Mouse (Mus musculus): ENCODE results near the gene Snapin. TPM values are rescaled to one million over a fixed set of nuclear protein-coding genes. Genes with fewer than 3 reads are reported as not detected.

The Snapin gene
- polyA plus RNA-seq, 1 experiment from 2014 or later: 57.2 TPM

- no peak for DNase-seq (ENCODE audit: low spot score)
- H3K4me1 ChIP-seq: no peaks in the 10 kb centered on the region
- no peaks in the 10 kb centered on the region for H3K9me3 ChIP-seq
- H3K36me3 ChIP-seq (replicated peaks): peaks cover 62% of the 10 kb centered on the region
- H3K4me3 ChIP-seq: no peak overlapping the region
- no peak overlapping the region for H3K27ac ChIP-seq (replicated peaks)
- WGBS: 93% methylated on average over 7 of the region's 7 CpGs
- no peaks in the 10 kb centered on the region for H3K27me3 ChIP-seq (replicated peaks; ENCODE audit: low read depth, poor library complexity, severe bottlenecking)
These were observed 5.2 kb upstream of the Snapin start for GRCm38 (mm10) chr3:90495850-90496525.

- Histone ChIP-seq H3K4me3 (no peak overlapping the region), H3K27ac (replicated peaks) (no peak overlapping the region), H3K27me3 (replicated peaks; ENCODE audit: low read depth, poor library complexity, severe bottlenecking) (no peaks in the 10 kb centered on the region), H3K36me3 (replicated peaks) (peaks cover 50% of the 10 kb centered on the region), H3K4me1 (peaks cover 7% of the 10 kb centered on the region), H3K9me3 (no peaks in the 10 kb centered on the region)
- no peak for DNase-seq (ENCODE audit: low spot score)
- 67% methylated on average over 4 of the region's 4 CpGs for WGBS
These were observed 3.2 kb upstream of the Snapin start for GRCm38 (mm10) chr3:90493831-90494540.

GRCm38 (mm10) chr3:90491350-90491749 lies 517 bp upstream of the Snapin start:
- no peaks in the 10 kb centered on the region for H3K9me3 ChIP-seq
- no peak for DNase-seq (ENCODE audit: low spot score)
- H3K27ac ChIP-seq (replicated peaks): no peak overlapping the region
- peaks cover 50% of the 10 kb centered on the region for H3K36me3 ChIP-seq (replicated peaks)
- no peaks in the 10 kb centered on the region for H3K27me3 ChIP-seq (replicated peaks; ENCODE audit: low read depth, poor library complexity, severe bottlenecking)
- peaks cover 7% of the 10 kb centered on the region for H3K4me1 ChIP-seq
- 35% methylated on average over 2 of the region's 2 CpGs for WGBS
- 0 out of 2 replicates have a peak overlapping the region, but pooled peaks have one; percentile 67 for H3K4me3 ChIP-seq

- H3K4me3 ChIP-seq: no peak overlapping the region
- H3K36me3 ChIP-seq (replicated peaks): peaks cover 61% of the 10 kb centered on the region
- 89% methylated on average over 6 of the region's 6 CpGs for WGBS
- no peaks in the 10 kb centered on the region for H3K27me3 ChIP-seq (replicated peaks; ENCODE audit: low read depth, poor library complexity, severe bottlenecking)
- peaks cover 7% of the 10 kb centered on the region for H3K4me1 ChIP-seq
- no peak overlapping the region for H3K27ac ChIP-seq (replicated peaks)
- no peaks in the 10 kb centered on the region for H3K9me3 ChIP-seq
- no peak for DNase-seq (ENCODE audit: low spot score)
These were observed 2.3 kb downstream of the Snapin start for GRCm38 (mm10) chr3:90488576-90488975.

- WGBS: 87% methylated on average over 5 of the region's 5 CpGs
- peaks cover 76% of the 10 kb centered on the region for H3K36me3 ChIP-seq (replicated peaks)
These were observed 3.8 kb downstream of the Snapin start for GRCm38 (mm10) chr3:90486998-90487397.

GRCm38 (mm10) chr3:90475831-90476611 lies 14.8 kb downstream of the Snapin start, which contains the start of gene Ilf2:
TSS of gene Ilf2 (plus strand) at chr3:90476126.
- under 1% methylated on average over 45 of the region's 45 CpGs for WGBS
- H3K27ac ChIP-seq (replicated peaks): peak within 1 kb of the TSS; percentile 96
- no peaks in the 10 kb centered on the region for H3K9me3 ChIP-seq
- DNase-seq (ENCODE audit: low spot score): peak; percentile 96
- H3K27me3 ChIP-seq (replicated peaks; ENCODE audit: low read depth, poor library complexity, severe bottlenecking): no peaks in the 10 kb centered on the region
- peaks cover 39% of the 10 kb centered on the region for H3K36me3 ChIP-seq (replicated peaks)
- peak within 1 kb of the TSS; percentile 78 for H3K4me3 ChIP-seq
- peaks cover 10% of the 10 kb centered on the region for H3K4me1 ChIP-seq

More at GRCm38 (mm10) chr3:90486998-90487397, 3.8 kb downstream of the Snapin start:
- Histone ChIP-seq H3K4me1 (peaks cover 7% of the 10 kb centered on the region), H3K27me3 (replicated peaks; ENCODE audit: low read depth, poor library complexity, severe bottlenecking) (no peaks in the 10 kb centered on the region), H3K27ac (replicated peaks) (no peak overlapping the region), H3K4me3 (no peak overlapping the region), H3K9me3 (no peaks in the 10 kb centered on the region)
- DNase-seq (ENCODE audit: low spot score): no peak

- 44% methylated on average over 16 of the region's 16 CpGs for WGBS
- no peaks in the 10 kb centered on the region for H3K27me3 ChIP-seq (replicated peaks; ENCODE audit: low read depth, poor library complexity, severe bottlenecking)
- peaks cover 10% of the 10 kb centered on the region for H3K4me1 ChIP-seq
- no peak for DNase-seq (ENCODE audit: low spot score)
- no peak overlapping the region for H3K27ac ChIP-seq (replicated peaks)
- H3K36me3 ChIP-seq (replicated peaks): peaks cover 32% of the 10 kb centered on the region
- no peaks in the 10 kb centered on the region for H3K9me3 ChIP-seq
- H3K4me3 ChIP-seq: peak overlapping the region; percentile 78; the same call in 1 of the 2 replicates
These were observed 15.5 kb downstream of the Snapin start for GRCm38 (mm10) chr3:90475151-90475830.

GRCm38 (mm10) chr3:90472213-90472612 lies 18.6 kb downstream of the Snapin start:
- H3K27me3 ChIP-seq (replicated peaks; ENCODE audit: low read depth, poor library complexity, severe bottlenecking): no peaks in the 10 kb centered on the region; the same call in 1 of the 2 replicates
- no peak overlapping the region for H3K4me3 ChIP-seq
- no peak for DNase-seq (ENCODE audit: low spot score)
- H3K4me1 ChIP-seq: peaks cover 4% of the 10 kb centered on the region
- no peaks in the 10 kb centered on the region for H3K9me3 ChIP-seq
- H3K36me3 ChIP-seq (replicated peaks): peaks cover 1% of the 10 kb centered on the region
- 32% methylated on average over 3 of the region's 3 CpGs for WGBS
- H3K27ac ChIP-seq (replicated peaks): no peak overlapping the region

- WGBS: 94% methylated on average over 10 of the region's 10 CpGs
- H3K36me3 ChIP-seq (replicated peaks): no peaks in the 10 kb centered on the region
- H3K27me3 ChIP-seq (replicated peaks; ENCODE audit: low read depth, poor library complexity, severe bottlenecking): peaks cover 37% of the 10 kb centered on the region
- no peak overlapping the region for H3K4me3 ChIP-seq
- H3K27ac ChIP-seq (replicated peaks): no peak overlapping the region
- no peaks in the 10 kb centered on the region for H3K9me3 ChIP-seq
- DNase-seq (ENCODE audit: low spot score): no peak
- peaks cover 24% of the 10 kb centered on the region for H3K4me1 ChIP-seq
These were observed 23.1 kb downstream of the Snapin start for GRCm38 (mm10) chr3:90467618-90468300.

- peaks cover 51% of the 10 kb centered on the region for H3K27me3 ChIP-seq (replicated peaks; ENCODE audit: low read depth, poor library complexity, severe bottlenecking)
- H3K27ac ChIP-seq (replicated peaks): 0 out of 2 replicates have a peak overlapping the region, but pooled peaks have one; percentile 0
- no peaks in the 10 kb centered on the region for H3K36me3 ChIP-seq (replicated peaks)
- no peaks in the 10 kb centered on the region for H3K9me3 ChIP-seq
- H3K4me3 ChIP-seq: peak overlapping the region; percentile 59
- peak; percentile 66 for DNase-seq (ENCODE audit: low spot score)
- peaks cover 29% of the 10 kb centered on the region for H3K4me1 ChIP-seq
- WGBS: under 1% methylated on average over 15 of the region's 15 CpGs
These were observed 24.5 kb downstream of the Snapin start for GRCm38 (mm10) chr3:90466311-90466766.

- peaks cover 56% of the 10 kb centered on the region for H3K27me3 ChIP-seq (replicated peaks; ENCODE audit: low read depth, poor library complexity, severe bottlenecking)
- H3K36me3 ChIP-seq (replicated peaks): no peaks in the 10 kb centered on the region
- H3K4me3 ChIP-seq: peak within 1 kb of the TSS; percentile 59
- H3K9me3 ChIP-seq: no peaks in the 10 kb centered on the region
- H3K27ac ChIP-seq (replicated peaks): peak within 1 kb of the TSS; percentile 48; the same call in 1 of the 2 replicates
- DNase-seq (ENCODE audit: low spot score): no peak
- peaks cover 29% of the 10 kb centered on the region for H3K4me1 ChIP-seq
- under 1% methylated on average over 42 of the region's 49 CpGs for WGBS
These were observed 25.0 kb downstream of the Snapin start, which contains the start of gene Npr1 for GRCm38 (mm10) chr3:90465686-90466310. TSS of gene Npr1 (minus strand) at chr3:90465866.
